Mouse (Mus musculus): ENCODE measurements around the gene Reg2.
"Not testable (repeated sequence)": the region's sequence is repeated elsewhere in the genome, so short reads cannot be mapped to it uniquely, and the experiment has no call there.

The Reg2 gene

DNA sequence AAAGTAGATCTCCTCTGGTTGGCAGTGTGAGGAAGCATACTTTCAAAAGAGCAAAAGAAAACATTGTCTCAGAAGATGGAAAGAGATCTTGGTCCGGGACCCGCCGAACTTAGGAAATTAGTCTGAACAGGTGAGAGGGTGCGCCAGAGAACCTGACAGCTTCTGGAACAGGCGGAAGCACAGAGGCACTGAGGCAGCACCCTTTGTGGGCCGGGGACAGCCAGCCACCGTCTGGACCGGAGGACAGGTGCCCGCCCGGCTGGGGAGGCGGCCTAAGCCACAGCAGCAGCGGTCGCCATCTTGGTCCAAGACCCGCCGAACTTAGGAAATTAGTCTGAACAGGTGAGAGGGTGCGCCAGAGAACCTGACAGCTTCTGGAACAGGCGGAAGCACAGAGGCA, at the start of gene Reg2:
Reg2 (plus strand) TSS at position 301 of the 400 bp plus-strand sequence.
- not testable (repeated sequence) for DNase-seq (ENCODE audit: low spot score)

DNA sequence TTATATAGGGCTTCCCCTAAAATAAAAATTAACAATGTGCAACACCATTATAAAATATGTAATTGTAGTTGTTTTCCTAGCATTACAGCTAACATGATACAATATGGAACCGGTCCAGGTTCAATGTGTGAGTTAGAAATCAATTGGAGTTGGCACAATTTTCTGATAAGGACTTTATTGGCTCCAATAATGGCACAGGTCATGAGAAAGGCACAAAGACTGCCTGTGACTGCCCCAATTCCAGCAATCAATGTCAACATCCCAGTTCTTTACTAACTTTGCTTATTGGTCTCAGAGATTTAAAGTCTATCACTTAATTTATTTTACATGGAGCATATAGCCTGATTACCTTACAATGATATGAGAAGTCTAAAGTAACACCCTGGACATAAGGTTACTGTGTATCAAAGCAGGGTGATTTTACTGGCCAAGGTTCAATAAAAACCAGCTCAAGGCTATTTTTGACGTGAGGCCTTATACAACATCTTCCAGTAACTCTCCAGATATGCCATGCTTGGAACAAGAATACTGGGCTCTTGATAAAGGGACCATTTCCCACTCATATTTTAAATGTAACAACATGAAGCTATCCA, 33.4 kb upstream of the Reg2 start:
- no peak for DNase-seq (ENCODE audit: low spot score)

DNA sequence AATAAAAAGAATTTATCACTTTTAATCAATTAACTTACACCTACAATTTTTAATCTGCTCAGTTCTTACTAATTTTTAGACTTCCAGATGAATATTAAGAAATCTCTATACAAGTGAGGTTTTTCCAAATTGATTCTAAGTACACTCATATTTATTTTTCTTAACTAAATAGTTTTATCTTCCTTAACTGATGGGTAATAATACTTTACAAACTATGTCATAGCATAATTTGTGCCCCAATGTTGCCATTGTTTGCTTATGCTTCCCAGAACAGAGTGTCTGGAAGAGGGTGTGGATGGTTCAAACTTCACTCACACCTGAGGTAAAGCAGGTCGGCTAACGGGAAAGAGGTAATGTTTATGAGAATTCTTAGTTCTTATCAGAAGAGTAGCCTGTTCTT, 25.1 kb upstream of the Reg2 start, which contains the start of gene Reg3b:
Reg3b (plus strand) TSS at position 301 of the 400 bp plus-strand sequence.
- no peak for DNase-seq (ENCODE audit: low spot score)

DNA sequence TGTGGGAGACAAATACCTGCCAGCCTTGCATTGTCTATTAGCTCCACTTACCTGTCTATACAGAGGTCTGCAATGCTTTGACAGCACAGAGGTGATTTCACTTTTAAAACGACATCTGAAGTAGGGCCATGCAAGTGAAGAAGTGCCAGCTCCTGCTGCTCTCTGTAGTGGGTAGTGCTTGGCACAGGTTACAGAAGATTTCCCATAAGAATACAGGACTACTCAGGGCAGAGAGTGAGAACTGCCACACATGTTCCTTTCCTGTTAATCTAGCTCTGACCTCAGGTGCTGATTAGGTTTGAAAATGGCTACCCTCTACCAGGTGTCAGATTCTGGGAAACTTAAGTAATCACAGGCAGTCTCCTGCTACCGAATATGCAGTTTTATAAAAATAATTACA, 16.7 kb upstream of the Reg2 start, which contains the start of gene Reg3d:
Reg3d (minus strand) TSS at position 101 of the 400 bp plus-strand sequence.
- no peak for DNase-seq (ENCODE audit: low spot score)

DNA sequence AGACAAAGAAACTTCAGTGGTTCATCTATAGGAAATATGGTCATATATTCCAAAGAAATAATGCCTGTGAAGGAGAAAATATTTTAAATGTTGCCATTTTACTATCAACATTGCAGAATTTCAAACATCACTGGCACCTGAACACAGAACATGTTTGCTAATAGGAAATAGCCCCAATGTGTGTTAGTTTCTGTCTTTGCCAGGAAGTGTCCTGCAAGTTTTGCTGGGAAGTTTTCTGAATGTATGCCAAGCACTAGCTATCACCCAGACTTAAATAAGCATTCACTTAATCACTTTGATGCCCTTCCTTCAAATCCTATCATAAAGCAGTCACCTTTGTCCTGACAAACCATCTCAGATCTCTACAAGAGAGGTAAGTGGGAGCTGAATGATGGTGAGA, 15.0 kb upstream of the Reg2 start, which contains the start of gene Reg3a:
Reg3a (plus strand) TSS at position 301 of the 400 bp plus-strand sequence.
- DNase-seq (ENCODE audit: low spot score) = no peak

DNA sequence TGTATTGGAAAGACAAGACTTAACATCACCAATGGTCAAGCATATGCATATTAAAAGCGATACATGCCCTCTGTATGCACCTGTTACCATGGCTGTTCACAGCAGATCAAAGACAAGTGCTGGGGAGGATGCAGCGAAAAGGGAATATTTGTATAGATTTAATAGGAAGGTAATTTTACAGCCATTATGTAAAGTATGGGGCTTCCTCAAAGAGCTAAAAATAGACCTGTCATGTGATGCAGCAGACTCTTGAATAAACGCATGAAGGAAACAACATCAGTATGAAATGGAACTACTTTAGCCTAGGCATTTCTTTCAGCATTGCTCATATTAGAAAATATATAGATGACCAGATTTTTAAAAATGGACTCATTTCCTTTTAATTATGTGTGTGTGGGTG, 9.8 kb upstream of the Reg2 start:
- no peak for DNase-seq (ENCODE audit: low spot score)

DNA sequence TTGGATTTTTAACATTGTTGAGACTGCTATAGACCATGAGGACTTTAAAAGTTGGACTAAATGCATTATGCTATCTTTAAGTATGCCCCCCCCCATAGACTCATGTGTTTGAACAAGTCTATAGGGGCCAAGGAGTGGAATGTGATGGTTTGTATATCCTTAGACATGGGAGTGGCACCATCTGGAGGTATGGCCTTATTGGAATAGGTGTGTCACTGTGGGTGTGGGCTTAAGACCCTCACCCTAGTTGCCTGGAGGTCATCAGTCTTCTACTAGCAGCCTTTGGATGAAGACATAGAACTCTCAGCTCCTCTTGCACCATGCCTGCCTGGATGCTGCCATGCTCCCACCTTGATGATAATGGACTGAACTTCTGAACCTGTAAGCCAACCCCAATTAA, 27.0 kb downstream of the Reg2 start, which contains the start of gene Reg1:
Reg1 (plus strand) TSS at position 301 of the 400 bp plus-strand sequence.
- DNase-seq (ENCODE audit: low spot score) = not testable (repeated sequence)

DNA sequence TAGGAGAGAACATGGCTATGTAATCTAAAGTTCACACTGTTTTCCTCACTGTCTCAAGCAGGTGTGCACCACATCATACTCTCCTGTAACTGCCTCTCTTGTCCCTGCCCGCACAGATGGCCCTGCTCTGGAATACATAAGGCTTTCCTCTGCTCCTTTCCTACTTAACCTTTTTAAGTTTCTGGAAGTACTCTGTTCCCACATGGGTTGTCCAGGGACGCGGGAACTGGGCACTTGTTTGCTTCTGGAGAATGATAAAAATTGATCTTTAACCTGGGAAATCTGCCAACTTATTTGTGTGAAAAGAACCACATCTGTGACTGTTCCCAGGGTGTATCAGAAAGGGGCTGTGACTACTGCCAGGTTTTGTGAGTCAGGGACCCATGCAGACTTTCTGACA, 30.1 kb downstream of the Reg2 start:
- no peak for DNase-seq (ENCODE audit: low spot score)

DNA sequence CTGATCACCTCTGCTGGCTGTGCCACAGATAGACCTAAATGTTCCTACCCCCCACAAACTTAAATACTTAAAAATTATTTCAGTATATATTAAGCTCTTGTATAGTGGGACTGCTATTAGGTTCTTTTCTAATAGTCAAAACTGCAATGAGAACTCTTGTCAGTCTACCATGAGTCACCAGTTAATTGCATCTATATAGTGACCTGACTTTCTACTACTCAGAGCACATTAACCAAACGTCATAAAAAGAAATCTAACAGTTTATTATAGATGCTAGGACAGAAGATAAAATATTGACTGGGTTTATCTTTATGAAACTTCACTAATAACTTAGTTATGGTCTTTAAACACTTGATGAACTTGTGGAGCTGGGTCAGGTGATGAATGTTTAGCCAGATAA, 51.8 kb downstream of the Reg2 start:
- no peak for DNase-seq (ENCODE audit: low spot score)

DNA sequence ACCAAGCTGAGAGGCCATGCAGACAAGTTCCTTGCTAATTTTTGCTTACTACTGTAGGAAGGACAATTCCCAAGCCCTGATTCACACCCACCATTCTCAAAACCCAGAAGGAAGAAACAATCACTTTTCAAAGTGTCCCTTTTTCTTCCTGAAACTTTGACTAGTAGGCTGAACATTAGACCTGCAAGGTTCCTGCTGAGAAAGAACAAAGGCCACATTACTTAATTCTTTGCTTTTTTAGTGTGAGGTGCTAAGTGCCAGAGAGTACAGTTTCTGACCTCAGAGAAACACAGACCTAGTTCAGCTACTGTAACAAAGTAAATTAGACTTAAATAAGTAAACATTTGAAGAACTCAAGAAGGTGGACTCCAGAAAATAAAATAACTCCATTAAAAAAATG, 53.0 kb downstream of the Reg2 start:
- no peak for DNase-seq (ENCODE audit: low spot score)

DNA sequence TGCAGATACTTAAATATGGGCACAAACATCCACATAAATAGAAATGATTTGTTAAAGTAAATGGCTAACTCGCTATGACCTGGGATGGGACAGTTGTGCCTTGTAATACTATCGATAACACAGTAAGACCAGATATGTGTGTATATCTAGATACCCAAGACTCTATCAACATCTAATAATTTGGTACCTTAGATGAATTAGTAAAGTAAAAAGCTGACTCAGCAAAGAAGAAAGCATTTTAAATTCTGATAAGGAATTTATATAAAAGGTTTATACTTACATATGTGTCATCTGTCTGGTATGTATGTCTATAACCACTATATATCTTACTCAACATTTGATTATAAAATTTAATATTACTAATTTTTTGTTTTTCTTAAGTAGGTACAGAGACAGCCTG, 57.4 kb downstream of the Reg2 start:
- no peak for DNase-seq (ENCODE audit: low spot score)
